ENCODE assay signal across 17 mouse cellular contexts in the genomic region with DNA sequence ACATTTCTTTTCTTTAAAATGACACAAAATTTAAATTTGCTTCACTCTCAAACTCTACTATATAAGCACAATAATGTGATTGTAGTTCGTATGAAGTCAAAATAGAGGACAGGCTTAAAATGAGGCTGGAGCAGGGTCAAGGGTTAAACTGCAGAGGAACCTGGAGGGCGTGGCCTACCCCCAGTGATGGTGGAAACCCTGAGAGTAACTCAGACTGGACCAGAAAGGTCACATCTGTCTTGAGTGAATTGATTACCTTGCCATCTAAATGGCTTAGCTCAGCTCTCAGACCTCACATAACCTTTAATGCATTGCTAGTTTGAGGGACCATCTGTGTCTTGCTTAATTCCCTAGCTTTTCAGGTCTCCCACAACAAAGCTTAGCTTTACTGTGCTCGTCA.
"Had no signal": no experiment of that assay in that cellular context is flagged by ENCODE, and none has a peak within 500 bp of the region (broad histone marks: within the 10 kb centered on the region; RNA-seq: fewer than 3 reads in every experiment).

No protein-coding gene starts in this region.

- H3K27me3 ChIP-seq: liver, embryonic 13.5 days; midbrain, embryonic 12.5 days; midbrain, embryonic 15.5 days; neural tube, embryonic 12.5 days; neural tube, embryonic 15.5 days; stomach, embryonic 15.5 days had no signal

- H3K9ac ChIP-seq: liver, embryonic 13.5 days; midbrain, embryonic 12.5 days; midbrain, embryonic 15.5 days; neural tube, embryonic 12.5 days; neural tube, embryonic 15.5 days; stomach, embryonic 15.5 days had no signal

- H3K4me2 ChIP-seq: liver, embryonic 13.5 days; midbrain, embryonic 12.5 days; midbrain, embryonic 15.5 days; neural tube, embryonic 12.5 days; neural tube, embryonic 15.5 days; stomach, embryonic 15.5 days had no signal

- H3K4me1 ChIP-seq: liver, embryonic 13.5 days; midbrain, embryonic 12.5 days; midbrain, embryonic 15.5 days; neural tube, embryonic 12.5 days; neural tube, embryonic 15.5 days; stomach, embryonic 15.5 days had no signal

- DNase-seq: kidney, postnatal 25 days; layer of hippocampus, adult 9-11 months; liver, embryonic 13.5 days; lung, adult 2 months; lung, postnatal 14 days; lung, postnatal 4 days; retina, postnatal 1 day; right cerebral cortex, postnatal 25 days; spleen, adult 18-20 months; thymus, postnatal 25 days had no signal

- ATAC-seq: midbrain, embryonic 15.5 days had no signal

- H3K4me3 ChIP-seq: layer of hippocampus, adult 2 months; liver, embryonic 13.5 days; midbrain, embryonic 12.5 days; midbrain, embryonic 15.5 days; neural tube, embryonic 12.5 days; neural tube, embryonic 15.5 days; stomach, embryonic 15.5 days had no signal

- H3K27ac ChIP-seq: kidney, postnatal 0 days; layer of hippocampus, adult 2 months; liver, embryonic 13.5 days; midbrain, embryonic 12.5 days; midbrain, embryonic 15.5 days; neural tube, embryonic 12.5 days; neural tube, embryonic 15.5 days; stomach, embryonic 15.5 days had no signal

- H3K9me3 ChIP-seq: liver, embryonic 13.5 days; midbrain, embryonic 12.5 days; midbrain, embryonic 15.5 days; neural tube, embryonic 12.5 days; neural tube, embryonic 15.5 days; stomach, embryonic 15.5 days had no signal

- H3K36me3 ChIP-seq: liver, embryonic 13.5 days; midbrain, embryonic 12.5 days; midbrain, embryonic 15.5 days; neural tube, embryonic 12.5 days; neural tube, embryonic 15.5 days; stomach, embryonic 15.5 days had no signal
